Comparison of ENCODE assay signal across 16 mouse cellular contexts in the genomic region with DNA sequence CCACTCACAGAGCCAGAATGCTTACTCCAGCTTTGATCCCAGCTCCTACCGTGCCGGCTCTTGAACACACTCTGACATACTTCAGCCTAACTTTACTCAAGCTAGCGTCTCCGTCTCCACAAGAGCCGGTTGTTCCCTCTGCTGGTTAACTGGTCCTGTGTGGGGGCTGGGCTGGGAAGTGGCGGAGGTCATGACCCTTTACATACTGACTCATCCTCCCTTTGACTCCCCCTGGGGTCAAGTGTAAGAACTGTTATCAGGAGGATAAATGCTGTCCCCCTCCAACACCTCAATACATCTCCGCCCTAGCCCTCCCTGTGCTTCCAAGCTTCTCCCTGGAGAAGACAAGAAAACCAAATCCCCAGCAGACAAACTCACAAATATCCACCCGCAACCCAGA. TPM values are rescaled to one million over a fixed set of nuclear protein-coding genes. Genes with fewer than 3 reads are reported as not detected.
"Had no signal": no experiment of that assay in that cellular context is flagged by ENCODE, and none has a peak within 500 bp of the region (broad histone marks: within the 10 kb centered on the region; RNA-seq: fewer than 3 reads in every experiment).

No protein-coding gene starts in this region.

- DNase-seq: kidney, postnatal 36 days; layer of hippocampus, adult 9-11 months; left cerebral cortex, postnatal 4 days; lung, embryonic 14.5 days; lung, postnatal 10 days; lung, postnatal 4 days; midbrain, embryonic 14.5 days; right cerebral cortex, adult 18-20 months; thymus, postnatal 4 days had no signal

- H3K4me3 ChIP-seq: liver, embryonic 15.5 days; midbrain, embryonic 10.5 days; neural tube, embryonic 13.5 days had no signal

- H3K9me3 ChIP-seq: liver, embryonic 15.5 days; midbrain, embryonic 10.5 days; neural tube, embryonic 13.5 days had no signal

- H3K36me3 ChIP-seq: liver, embryonic 15.5 days; midbrain, embryonic 10.5 days; neural tube, embryonic 13.5 days had no signal

- H3K4me1 ChIP-seq: liver, embryonic 15.5 days had no signal

- H3K4me2 ChIP-seq: liver, embryonic 11.5 days; liver, embryonic 15.5 days; lung, embryonic 14.5 days; neural tube, embryonic 13.5 days had no signal

- H3K27ac ChIP-seq: kidney, postnatal 0 days; liver, embryonic 15.5 days; neural tube, embryonic 13.5 days; stomach, postnatal 0 days had no signal

- H3K9ac ChIP-seq: liver, embryonic 15.5 days; lung, embryonic 14.5 days; neural tube, embryonic 13.5 days had no signal

RNA-seq across cellular contexts. Expression of gene Ncmap, which starts 16.7 kb away (rescaled TPM):
- total RNA-seq: megakaryocyte, adult 5-6 weeks had no signal
